Mouse (Mus musculus): ENCODE measurements around the gene Fam161a. TPM values are rescaled to one million over a fixed set of nuclear protein-coding genes. Genes with fewer than 3 reads are reported as not detected.

Fam161a gene
- polyA plus RNA-seq, 1 experiment from 2014 or later: 5.4 TPM

DNA sequence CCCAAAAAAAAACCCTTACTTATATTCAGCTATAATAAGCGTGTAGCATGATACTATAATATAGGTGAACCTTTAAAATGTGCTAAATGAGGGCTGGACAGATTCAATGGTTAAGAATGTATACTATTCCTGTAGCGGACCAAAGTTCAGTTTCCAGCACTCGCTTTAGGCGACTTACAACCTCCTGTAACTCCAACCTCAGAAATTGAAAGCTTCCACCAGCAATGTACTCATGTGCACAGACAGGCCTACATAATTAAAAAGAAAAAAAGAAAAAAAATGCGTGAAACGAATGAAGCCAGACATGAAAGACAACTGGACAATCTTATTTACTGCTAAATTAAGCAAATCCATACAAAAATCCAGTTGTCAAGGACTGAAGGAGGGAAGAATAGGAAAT, 24.5 kb upstream of the Fam161a start:
- Histone ChIP-seq H3K4me3 (ENCODE audit: low read depth, low read length) (no peak overlapping the region), H3K4me2 (ENCODE audit: low read length) (no peak overlapping the region)
- WGBS: 64% methylated on average over 6 of the region's 6 CpGs

GRCm38 (mm10) chr11:22985510-22985909, 21.8 kb upstream of the Fam161a start:
- WGBS: 86% methylated on average over 3 of the region's 3 CpGs
- Histone ChIP-seq H3K4me3 (ENCODE audit: low read depth, low read length) (no peak overlapping the region), H3K4me1 (ENCODE audit: control insufficient read depth, insufficient read depth, low read length) (peaks cover 16% of the 10 kb centered on the region), H3K9me3 (replicated peaks; ENCODE audit: control insufficient read depth, low read length, poor library complexity, severe bottlenecking) (no peaks in the 10 kb centered on the region), H3K36me3 (ENCODE audit: control insufficient read depth, insufficient read depth, low read length) (no peaks in the 10 kb centered on the region), H3K4me2 (ENCODE audit: low read length) (no peak overlapping the region), H3K27ac (ENCODE audit: low read length) (no peak overlapping the region), H3K27me3 (ENCODE audit: control insufficient read depth, insufficient read depth, low read depth, low read length) (no peaks in the 10 kb centered on the region), H3K9ac (ENCODE audit: low read depth, low read length) (no peak overlapping the region)
- no peak for ATAC-seq

More for the DNA sequence above, 24.5 kb upstream of the Fam161a start:
- Histone ChIP-seq H3K9me3 (replicated peaks; ENCODE audit: control insufficient read depth, low read length, poor library complexity, severe bottlenecking) (no peaks in the 10 kb centered on the region), H3K36me3 (ENCODE audit: control insufficient read depth, insufficient read depth, low read length) (no peaks in the 10 kb centered on the region), H3K4me1 (ENCODE audit: control insufficient read depth, insufficient read depth, low read length) (peaks cover 16% of the 10 kb centered on the region), H3K9ac (ENCODE audit: low read depth, low read length) (no peak overlapping the region), H3K27me3 (ENCODE audit: control insufficient read depth, insufficient read depth, low read depth, low read length) (no peaks in the 10 kb centered on the region), H3K27ac (ENCODE audit: low read length) (0 out of 2 replicates have a peak overlapping the region, but pooled peaks have one; percentile 23)
- ATAC-seq: no peak

DNA sequence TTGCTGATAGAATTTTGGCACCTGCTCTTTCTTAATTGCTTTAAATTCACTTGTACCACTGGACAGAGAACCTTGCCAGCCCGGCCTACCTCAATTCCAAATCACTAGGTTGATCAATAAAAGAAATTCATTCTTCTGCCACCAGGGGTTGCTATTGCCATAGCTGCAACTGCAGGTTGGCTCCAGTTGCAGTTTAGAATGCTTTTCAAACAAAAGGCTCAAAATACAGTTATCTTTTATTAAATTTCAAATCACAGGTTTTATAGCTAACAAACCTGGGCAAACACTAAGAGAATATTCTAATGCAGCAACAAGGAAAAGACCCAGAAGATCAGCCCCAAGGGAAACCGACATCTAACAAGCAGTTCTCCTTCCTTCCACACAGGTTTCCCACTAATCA, 20.0 kb upstream of the Fam161a start:
- H3K4me3 ChIP-seq (ENCODE audit: low read depth, low read length): no peak overlapping the region
- ATAC-seq: no peak
- H3K9me3 ChIP-seq (replicated peaks; ENCODE audit: control insufficient read depth, low read length, poor library complexity, severe bottlenecking): no peaks in the 10 kb centered on the region
- peak overlapping the region; percentile 53; the same call in 1 of the 2 replicates for H3K27ac ChIP-seq (ENCODE audit: low read length)
- H3K9ac ChIP-seq (ENCODE audit: low read depth, low read length): no peak overlapping the region
- WGBS: 41% methylated on average over 2 of the region's 2 CpGs
- peaks cover 16% of the 10 kb centered on the region for H3K4me1 ChIP-seq (ENCODE audit: control insufficient read depth, insufficient read depth, low read length)
- no peaks in the 10 kb centered on the region for H3K27me3 ChIP-seq (ENCODE audit: control insufficient read depth, insufficient read depth, low read depth, low read length)
- H3K36me3 ChIP-seq (ENCODE audit: control insufficient read depth, insufficient read depth, low read length): no peaks in the 10 kb centered on the region
- no peak overlapping the region for H3K4me2 ChIP-seq (ENCODE audit: low read length)

DNA sequence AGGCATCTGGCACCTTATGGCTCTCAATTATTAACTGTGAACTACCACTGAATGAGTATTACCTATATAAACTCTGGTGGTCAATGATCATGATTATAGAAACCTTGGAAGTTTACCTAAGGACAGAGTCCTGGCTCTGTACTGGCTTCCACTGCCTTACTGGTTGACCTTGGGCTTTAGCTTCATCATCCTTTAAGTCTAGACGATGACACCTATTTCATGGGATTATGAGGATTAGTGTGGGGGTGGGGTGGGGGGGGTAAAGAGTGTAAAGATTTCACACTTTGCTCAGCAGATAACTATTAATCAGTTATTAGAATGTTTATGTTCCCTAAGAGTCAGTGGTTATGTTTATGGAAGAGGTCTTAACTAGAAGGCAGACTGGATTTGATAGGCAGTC, 17.5 kb upstream of the Fam161a start:
- Histone ChIP-seq H3K4me3 (ENCODE audit: low read depth, low read length) (peak overlapping the region; percentile 79), H3K4me2 (ENCODE audit: low read length) (peak overlapping the region; percentile 97), H3K27me3 (ENCODE audit: control insufficient read depth, insufficient read depth, low read depth, low read length) (no peaks in the 10 kb centered on the region), H3K27ac (ENCODE audit: low read length) (peak overlapping the region; percentile 94), H3K9me3 (replicated peaks; ENCODE audit: control insufficient read depth, low read length, poor library complexity, severe bottlenecking) (no peaks in the 10 kb centered on the region), H3K4me1 (ENCODE audit: control insufficient read depth, insufficient read depth, low read length) (peaks cover 16% of the 10 kb centered on the region), H3K36me3 (ENCODE audit: control insufficient read depth, insufficient read depth, low read length) (peaks cover 8% of the 10 kb centered on the region; the same call in 1 of the 2 replicates), H3K9ac (ENCODE audit: low read depth, low read length) (peak overlapping the region; percentile 92)
- WGBS: 27% methylated on average over 1 of the region's 1 CpGs
- ATAC-seq: peak; percentile 11

DNA sequence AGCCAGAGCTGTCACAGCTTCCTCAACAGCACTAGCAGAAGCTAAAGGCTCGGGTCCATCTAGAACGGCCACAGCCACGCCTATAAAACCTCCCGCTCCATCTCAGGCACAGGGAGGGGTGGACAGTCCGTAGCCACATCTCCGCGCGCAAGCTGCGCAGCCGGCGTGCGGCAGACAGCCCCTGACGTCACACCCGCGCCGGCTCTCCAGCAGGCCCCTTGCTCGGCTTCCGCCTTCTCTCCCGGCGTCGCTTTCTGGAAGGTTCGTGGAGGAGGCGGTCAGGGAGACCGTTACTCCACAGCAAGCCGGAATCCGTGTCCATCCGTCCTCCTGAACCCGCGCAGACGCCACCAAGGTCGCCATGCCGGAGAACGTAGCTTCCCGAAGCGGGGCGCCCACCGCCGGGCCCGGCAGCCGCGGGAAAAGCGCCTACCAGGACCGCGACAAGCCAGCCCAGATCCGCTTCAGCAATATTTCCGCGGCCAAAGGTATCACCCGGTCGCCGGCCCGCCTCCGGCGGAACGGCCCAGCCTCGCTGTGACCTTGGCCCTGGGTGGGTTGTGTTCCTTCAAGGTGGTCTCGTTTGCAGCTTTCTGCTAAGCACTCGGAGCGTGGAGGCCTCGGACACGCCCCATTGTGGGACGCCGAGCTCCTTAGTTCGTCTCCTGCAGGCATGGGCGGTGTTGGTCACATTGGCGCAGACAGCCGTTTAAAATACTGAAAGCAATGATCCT, 16.8 kb upstream of the Fam161a start, which contains the start of gene Cct4:
Gene Cct4 (plus strand): TSS at position 127 of the 734 bp plus-strand sequence.
- Histone ChIP-seq H3K4me1 (ENCODE audit: control insufficient read depth, insufficient read depth, low read length) (peaks cover 16% of the 10 kb centered on the region), H3K27ac (ENCODE audit: low read length) (peak within 1 kb of the TSS; percentile 94), H3K36me3 (ENCODE audit: control insufficient read depth, insufficient read depth, low read length) (peaks cover 8% of the 10 kb centered on the region; the same call in 1 of the 2 replicates), H3K9me3 (replicated peaks; ENCODE audit: control insufficient read depth, low read length, poor library complexity, severe bottlenecking) (no peaks in the 10 kb centered on the region), H3K4me3 (ENCODE audit: low read depth, low read length) (peak within 1 kb of the TSS; percentile 79), H3K9ac (ENCODE audit: low read depth, low read length) (peak within 1 kb of the TSS; percentile 92), H3K4me2 (ENCODE audit: low read length) (peak within 1 kb of the TSS; percentile 97), H3K27me3 (ENCODE audit: control insufficient read depth, insufficient read depth, low read depth, low read length) (no peaks in the 10 kb centered on the region)
- ATAC-seq: peak; percentile 98
- WGBS: under 1% methylated on average over 66 of the region's 66 CpGs

DNA sequence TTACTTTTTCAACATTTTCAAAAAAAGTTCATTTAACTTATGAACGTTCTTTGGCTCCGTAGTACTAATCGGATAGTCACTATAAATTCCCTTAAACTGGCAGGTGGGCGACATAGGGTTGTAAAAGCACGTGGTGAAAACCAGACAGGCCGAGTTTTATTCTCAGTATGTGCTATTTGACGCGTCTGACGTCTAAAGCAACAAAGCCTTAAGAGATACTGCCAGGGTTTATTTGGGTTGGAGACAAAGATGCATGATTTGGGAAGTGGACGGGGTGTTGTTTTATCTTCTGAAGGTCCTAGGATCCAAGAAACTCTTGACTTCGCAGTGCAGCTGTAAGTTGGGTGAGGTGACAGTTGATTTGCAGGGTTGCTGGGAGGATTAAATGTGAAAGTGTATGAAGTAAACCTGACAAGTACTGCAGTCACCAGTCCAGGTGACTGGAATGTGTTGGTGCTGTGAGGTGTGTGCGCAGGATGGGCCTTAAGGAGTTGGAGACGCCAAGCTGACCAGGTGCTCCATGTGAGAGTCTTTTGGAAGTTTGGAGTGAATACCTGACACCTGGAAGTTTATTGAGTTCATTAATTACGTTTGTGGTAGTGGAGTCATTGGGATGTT, 16.0 kb upstream of the Fam161a start:
- Histone ChIP-seq H3K9me3 (replicated peaks; ENCODE audit: control insufficient read depth, low read length, poor library complexity, severe bottlenecking) (no peaks in the 10 kb centered on the region), H3K4me2 (ENCODE audit: low read length) (peak overlapping the region; percentile 97), H3K27me3 (ENCODE audit: control insufficient read depth, insufficient read depth, low read depth, low read length) (no peaks in the 10 kb centered on the region), H3K36me3 (ENCODE audit: control insufficient read depth, insufficient read depth, low read length) (peaks cover 8% of the 10 kb centered on the region; the same call in 1 of the 2 replicates), H3K9ac (ENCODE audit: low read depth, low read length) (peak overlapping the region; percentile 92), H3K4me1 (ENCODE audit: control insufficient read depth, insufficient read depth, low read length) (peaks cover 16% of the 10 kb centered on the region), H3K27ac (ENCODE audit: low read length) (no peak overlapping the region), H3K4me3 (ENCODE audit: low read depth, low read length) (peak overlapping the region; percentile 79)
- no peak for ATAC-seq
- WGBS: 11% methylated on average over 14 of the region's 14 CpGs

DNA sequence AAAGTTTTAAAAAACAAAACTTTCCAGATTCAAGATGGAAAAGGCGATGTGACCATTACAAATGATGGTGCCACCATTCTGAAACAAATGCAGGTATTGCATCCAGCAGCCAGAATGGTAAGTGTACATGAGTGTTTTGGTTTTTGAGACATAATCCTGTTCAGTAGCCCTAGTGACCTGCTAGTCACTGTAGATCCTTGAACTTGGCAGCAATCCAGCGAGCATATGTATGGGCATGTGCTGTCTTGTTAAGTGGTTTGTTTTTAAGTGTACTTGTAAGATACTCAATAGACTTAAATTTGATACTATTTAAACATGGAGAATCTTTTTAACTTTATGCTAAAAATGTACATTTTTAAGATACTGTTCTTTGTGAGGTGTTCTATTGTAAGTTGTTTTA, 13.1 kb upstream of the Fam161a start:
- ATAC-seq: no peak
- Histone ChIP-seq H3K27ac (ENCODE audit: low read length) (no peak overlapping the region), H3K4me2 (ENCODE audit: low read length) (no peak overlapping the region), H3K9ac (ENCODE audit: low read depth, low read length) (no peak overlapping the region), H3K27me3 (ENCODE audit: control insufficient read depth, insufficient read depth, low read depth, low read length) (no peaks in the 10 kb centered on the region), H3K9me3 (replicated peaks; ENCODE audit: control insufficient read depth, low read length, poor library complexity, severe bottlenecking) (no peaks in the 10 kb centered on the region), H3K4me1 (ENCODE audit: control insufficient read depth, insufficient read depth, low read length) (peaks cover 16% of the 10 kb centered on the region), H3K4me3 (ENCODE audit: low read depth, low read length) (no peak overlapping the region), H3K36me3 (ENCODE audit: control insufficient read depth, insufficient read depth, low read length) (peaks cover 24% of the 10 kb centered on the region)
- WGBS: 93% methylated on average over 2 of the region's 2 CpGs

GRCm38 (mm10) chr11:22995461-22995860, 11.9 kb upstream of the Fam161a start:
- H3K4me2 ChIP-seq (ENCODE audit: low read length): no peak overlapping the region
- WGBS: 95% methylated on average over 4 of the region's 4 CpGs
- no peaks in the 10 kb centered on the region for H3K9me3 ChIP-seq (replicated peaks; ENCODE audit: control insufficient read depth, low read length, poor library complexity, severe bottlenecking)
- no peak overlapping the region for H3K9ac ChIP-seq (ENCODE audit: low read depth, low read length)
- no peak overlapping the region for H3K4me3 ChIP-seq (ENCODE audit: low read depth, low read length)
- no peaks in the 10 kb centered on the region for H3K27me3 ChIP-seq (ENCODE audit: control insufficient read depth, insufficient read depth, low read depth, low read length)
- H3K27ac ChIP-seq (ENCODE audit: low read length): no peak overlapping the region
- H3K4me1 ChIP-seq (ENCODE audit: control insufficient read depth, insufficient read depth, low read length): peaks cover 14% of the 10 kb centered on the region
- peaks cover 36% of the 10 kb centered on the region for H3K36me3 ChIP-seq (ENCODE audit: control insufficient read depth, insufficient read depth, low read length)
- no peak for ATAC-seq

GRCm38 (mm10) chr11:22998308-22998707, 9.0 kb upstream of the Fam161a start:
- no peak for ATAC-seq
- no peak overlapping the region for H3K4me2 ChIP-seq (ENCODE audit: low read length)
- H3K9me3 ChIP-seq (replicated peaks; ENCODE audit: control insufficient read depth, low read length, poor library complexity, severe bottlenecking): no peaks in the 10 kb centered on the region
- H3K27ac ChIP-seq (ENCODE audit: low read length): no peak overlapping the region
- no peak overlapping the region for H3K4me3 ChIP-seq (ENCODE audit: low read depth, low read length)
- H3K36me3 ChIP-seq (ENCODE audit: control insufficient read depth, insufficient read depth, low read length): peaks cover 54% of the 10 kb centered on the region
- 88% methylated on average over 1 of the region's 1 CpGs for WGBS
- no peaks in the 10 kb centered on the region for H3K4me1 ChIP-seq (ENCODE audit: control insufficient read depth, insufficient read depth, low read length)
- H3K9ac ChIP-seq (ENCODE audit: low read depth, low read length): no peak overlapping the region
- H3K27me3 ChIP-seq (ENCODE audit: control insufficient read depth, insufficient read depth, low read depth, low read length): no peaks in the 10 kb centered on the region
